Mouse (Mus musculus): ENCODE data around the gene Gemin6. TPM values are rescaled to one million over a fixed set of nuclear protein-coding genes. Genes with fewer than 3 reads are reported as not detected.
"Not testable (repeated sequence)": the region's sequence is repeated elsewhere in the genome, so short reads cannot be mapped to it uniquely, and the experiment has no call there.

The Gemin6 gene
- polyA plus RNA-seq, 1 experiment from 2014 or later: 38.4 TPM

GRCm38 (mm10) chr17:80206671-80207581 is 17.3 kb upstream of the Gemin6 start, which contains the start of the genes Srsf7 and Ttc39d:
Srsf7 (minus strand) TSS chr17:80207307.
Ttc39d (plus strand) TSS chr17:80207460.
- Histone ChIP-seq H3K4me3 (peak within 1 kb of the TSS; percentile 94), H3K9me3 (no peaks in the 10 kb centered on the region), H3K4me2 (replicated peaks) (peak within 1 kb of the TSS; percentile 92), H3K9ac (peak within 1 kb of the TSS; percentile 99), H3K36me3 (peaks cover 27% of the 10 kb centered on the region), H3K27me3 (no peaks in the 10 kb centered on the region), H3K27ac (peak within 1 kb of the TSS; percentile 99), H3K4me1 (peaks cover 17% of the 10 kb centered on the region; the same call in 1 of the 2 replicates)
- peak; percentile 93 for ATAC-seq (ENCODE audit: low FRiP score, low read depth)
- WGBS: under 1% methylated on average over 61 of the region's 95 CpGs

GRCm38 (mm10) chr17:80213998-80214397 is 10.2 kb upstream of the Gemin6 start:
- H3K9me3 ChIP-seq; H3K4me1 ChIP-seq; H3K4me3 ChIP-seq; H3K4me2 ChIP-seq (replicated peaks); ATAC-seq (ENCODE audit: low FRiP score, low read depth); H3K36me3 ChIP-seq; H3K27me3 ChIP-seq; H3K27ac ChIP-seq; H3K9ac ChIP-seq: not testable (repeated sequence)
- 89% methylated on average over 4 of the region's 4 CpGs for WGBS

GRCm38 (mm10) chr17:80220131-80220530 is 4.1 kb upstream of the Gemin6 start:
- WGBS: 67% methylated on average over 2 of the region's 2 CpGs
- Histone ChIP-seq H3K4me2 (replicated peaks) (no peak overlapping the region), H3K36me3 (no peaks in the 10 kb centered on the region), H3K9me3 (no peaks in the 10 kb centered on the region), H3K4me3 (no peak overlapping the region), H3K4me1 (no peaks in the 10 kb centered on the region; the same call in 1 of the 2 replicates), H3K9ac (no peak overlapping the region), H3K27me3 (no peaks in the 10 kb centered on the region), H3K27ac (no peak overlapping the region)
- ATAC-seq (ENCODE audit: low FRiP score, low read depth): no peak

GRCm38 (mm10) chr17:80221202-80221601 is 3.0 kb upstream of the Gemin6 start:
- no peaks in the 10 kb centered on the region for H3K36me3 ChIP-seq
- no peaks in the 10 kb centered on the region; the same call in 1 of the 2 replicates for H3K4me1 ChIP-seq
- H3K9me3 ChIP-seq: no peaks in the 10 kb centered on the region
- WGBS: 67% methylated on average over 9 of the region's 9 CpGs
- no peak overlapping the region for H3K9ac ChIP-seq
- H3K4me3 ChIP-seq: no peak overlapping the region
- no peaks in the 10 kb centered on the region for H3K27me3 ChIP-seq
- no peak overlapping the region for H3K27ac ChIP-seq
- no peak overlapping the region for H3K4me2 ChIP-seq (replicated peaks)
- no peak for ATAC-seq (ENCODE audit: low FRiP score, low read depth)

GRCm38 (mm10) chr17:80221890-80222628 is 2.2 kb upstream of the Gemin6 start:
- no peak for ATAC-seq (ENCODE audit: low FRiP score, low read depth)
- Histone ChIP-seq H3K9me3 (no peaks in the 10 kb centered on the region), H3K36me3 (no peaks in the 10 kb centered on the region), H3K27me3 (no peaks in the 10 kb centered on the region), H3K9ac (no peak overlapping the region), H3K27ac (no peak overlapping the region), H3K4me1 (no peaks in the 10 kb centered on the region; the same call in 1 of the 2 replicates), H3K4me3 (no peak overlapping the region), H3K4me2 (replicated peaks) (no peak overlapping the region)
- 75% methylated on average over 3 of the region's 3 CpGs for WGBS

- peak overlapping the region; percentile 77 for H3K9ac ChIP-seq
- no peak for ATAC-seq (ENCODE audit: low FRiP score, low read depth)
- peak overlapping the region; percentile 91 for H3K27ac ChIP-seq
- H3K27me3 ChIP-seq: no peaks in the 10 kb centered on the region
- no peaks in the 10 kb centered on the region for H3K9me3 ChIP-seq
- H3K36me3 ChIP-seq: peaks cover 5% of the 10 kb centered on the region; the same call in 1 of the 2 replicates
- H3K4me3 ChIP-seq: peak overlapping the region; percentile 62
- WGBS: 14% methylated on average over 9 of the region's 9 CpGs
- H3K4me1 ChIP-seq: no peaks in the 10 kb centered on the region; the same call in 1 of the 2 replicates
- peak overlapping the region; percentile 76 for H3K4me2 ChIP-seq (replicated peaks)
Measured at GRCm38 (mm10) chr17:80223829-80224228, 412 bp upstream of the Gemin6 start.

GRCm38 (mm10) chr17:80225142-80225541 is 901 bp downstream of the Gemin6 start:
- H3K4me1 ChIP-seq; H3K9me3 ChIP-seq; ATAC-seq (ENCODE audit: low FRiP score, low read depth); H3K36me3 ChIP-seq; H3K27me3 ChIP-seq: not testable (repeated sequence)
- WGBS: 57% methylated on average over 5 of the region's 5 CpGs
- Histone ChIP-seq H3K4me3 (peak overlapping the region; percentile 62), H3K9ac (peak overlapping the region; percentile 77), H3K27ac (peak overlapping the region; percentile 91; the same call in 1 of the 2 replicates), H3K4me2 (replicated peaks) (peak overlapping the region; percentile 76)

- H3K27me3 ChIP-seq: no peaks in the 10 kb centered on the region
- WGBS: 91% methylated on average over 2 of the region's 2 CpGs
- H3K27ac ChIP-seq: no peak overlapping the region
- no peak overlapping the region for H3K4me3 ChIP-seq
- no peaks in the 10 kb centered on the region; the same call in 1 of the 2 replicates for H3K4me1 ChIP-seq
- H3K9me3 ChIP-seq: peaks cover 5% of the 10 kb centered on the region; the same call in 1 of the 2 replicates
- H3K4me2 ChIP-seq (replicated peaks): no peak overlapping the region
- ATAC-seq (ENCODE audit: low FRiP score, low read depth): no peak
- H3K36me3 ChIP-seq: peaks cover 15% of the 10 kb centered on the region
- H3K9ac ChIP-seq: no peak overlapping the region
Measured at GRCm38 (mm10) chr17:80229396-80229795, 5.2 kb downstream of the Gemin6 start.

GRCm38 (mm10) chr17:80233844-80234243 is 9.6 kb downstream of the Gemin6 start:
- Histone ChIP-seq H3K36me3 (peaks cover 26% of the 10 kb centered on the region), H3K27ac (no peak overlapping the region), H3K9me3 (peaks cover 5% of the 10 kb centered on the region; the same call in 1 of the 2 replicates), H3K27me3 (no peaks in the 10 kb centered on the region), H3K4me3 (no peak overlapping the region), H3K4me1 (no peaks in the 10 kb centered on the region), H3K9ac (no peak overlapping the region), H3K4me2 (replicated peaks) (no peak overlapping the region)
- no peak for ATAC-seq (ENCODE audit: low FRiP score, low read depth)
- 91% methylated on average over 5 of the region's 5 CpGs for WGBS

GRCm38 (mm10) chr17:80234376-80234775 is 10.1 kb downstream of the Gemin6 start:
- Histone ChIP-seq H3K4me2 (replicated peaks) (no peak overlapping the region), H3K36me3 (peaks cover 30% of the 10 kb centered on the region), H3K9ac (no peak overlapping the region), H3K4me1 (no peaks in the 10 kb centered on the region), H3K27ac (no peak overlapping the region), H3K4me3 (no peak overlapping the region), H3K9me3 (peaks cover 5% of the 10 kb centered on the region; the same call in 1 of the 2 replicates), H3K27me3 (no peaks in the 10 kb centered on the region)
- WGBS: 88% methylated on average over 7 of the region's 7 CpGs
- no peak for ATAC-seq (ENCODE audit: low FRiP score, low read depth)

- Histone ChIP-seq H3K27ac (no peak overlapping the region), H3K36me3 (peaks cover 39% of the 10 kb centered on the region), H3K4me1 (no peaks in the 10 kb centered on the region), H3K27me3 (no peaks in the 10 kb centered on the region), H3K4me2 (replicated peaks) (no peak overlapping the region), H3K9ac (no peak overlapping the region), H3K4me3 (no peak overlapping the region), H3K9me3 (peaks cover 5% of the 10 kb centered on the region; the same call in 1 of the 2 replicates)
- WGBS: 83% methylated on average over 3 of the region's 3 CpGs
- no peak for ATAC-seq (ENCODE audit: low FRiP score, low read depth)
Measured at GRCm38 (mm10) chr17:80235477-80235876, 11.2 kb downstream of the Gemin6 start.

- Histone ChIP-seq H3K27me3 (no peaks in the 10 kb centered on the region), H3K4me3 (no peak overlapping the region), H3K27ac (no peak overlapping the region), H3K36me3 (peaks cover 51% of the 10 kb centered on the region), H3K9ac (no peak overlapping the region), H3K9me3 (peaks cover 5% of the 10 kb centered on the region; the same call in 1 of the 2 replicates), H3K4me1 (no peaks in the 10 kb centered on the region), H3K4me2 (replicated peaks) (no peak overlapping the region)
- ATAC-seq (ENCODE audit: low FRiP score, low read depth): no peak
- 88% methylated on average over 3 of the region's 3 CpGs for WGBS
Measured at GRCm38 (mm10) chr17:80236805-80237204, 12.6 kb downstream of the Gemin6 start.

Data from limb, embryonic 13.5 days (tissue).